Mouse (Mus musculus) heart, adult 11 months (tissue): ENCODE results near the gene Ddx56.
A peak's percentile ranks its signal among the peaks of the same experiment; 100 is the strongest.
"Not testable (repeated sequence)": the region's sequence is repeated elsewhere in the genome, so short reads cannot be mapped to it uniquely, and the experiment has no call there.

Experiments
- DNase-seq: peaks from one replicate; pipeline ENCODE4 v3.0.0; 2022

Ddx56 gene

DNA sequence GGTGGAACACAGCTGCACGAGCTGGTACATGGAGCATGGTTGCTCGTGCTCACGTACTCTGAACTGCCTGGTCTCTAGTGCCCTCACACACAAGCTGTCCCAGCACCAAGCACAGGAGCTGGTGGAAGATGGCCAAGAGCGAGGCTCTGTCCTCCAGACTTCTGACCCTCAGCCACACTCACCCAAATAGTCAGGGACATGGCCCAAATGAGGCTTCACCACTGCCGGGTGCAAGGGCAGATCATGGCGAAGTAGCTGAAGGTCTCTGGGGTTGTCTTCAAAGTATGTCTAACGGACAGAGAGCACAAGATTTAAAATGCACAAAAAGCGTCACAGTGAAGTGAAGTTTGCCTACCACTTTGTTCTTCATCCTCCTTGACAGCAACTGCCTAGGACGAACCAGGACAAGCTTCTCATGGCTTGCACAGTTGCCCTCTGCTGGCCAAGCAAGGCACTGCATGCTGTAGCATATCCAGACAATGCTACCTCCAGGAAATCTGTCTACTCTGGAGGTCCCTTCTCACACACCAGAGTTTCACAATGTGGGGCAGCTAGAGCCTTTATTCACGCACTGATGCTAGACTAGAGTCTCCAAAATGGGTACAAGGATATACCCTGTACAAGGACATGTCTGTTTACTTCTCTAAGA lies 6.0 kb downstream of the Ddx56 start:
- DNase-seq: peak; percentile 92

DNA sequence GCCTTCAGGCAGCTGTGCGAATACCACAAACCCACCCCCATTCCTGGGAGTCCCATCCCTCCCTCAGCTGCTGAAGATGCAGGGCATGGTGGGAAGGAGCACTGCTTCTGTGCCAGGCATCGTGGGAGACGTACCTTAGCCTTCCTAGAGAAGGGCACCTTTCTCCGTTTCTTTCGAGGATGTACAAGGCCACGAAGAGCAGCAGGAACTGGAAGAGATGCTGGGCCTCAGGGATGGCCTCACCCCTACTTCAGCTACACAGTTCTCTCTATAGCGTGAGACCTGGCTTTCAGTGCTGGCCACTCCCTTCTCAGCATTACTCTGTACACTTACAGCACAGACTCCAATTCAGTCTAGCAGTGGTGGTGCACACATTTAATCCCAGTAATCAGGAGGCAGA lies 8.2 kb downstream of the Ddx56 start:
- peak; percentile 69 for DNase-seq

DNA sequence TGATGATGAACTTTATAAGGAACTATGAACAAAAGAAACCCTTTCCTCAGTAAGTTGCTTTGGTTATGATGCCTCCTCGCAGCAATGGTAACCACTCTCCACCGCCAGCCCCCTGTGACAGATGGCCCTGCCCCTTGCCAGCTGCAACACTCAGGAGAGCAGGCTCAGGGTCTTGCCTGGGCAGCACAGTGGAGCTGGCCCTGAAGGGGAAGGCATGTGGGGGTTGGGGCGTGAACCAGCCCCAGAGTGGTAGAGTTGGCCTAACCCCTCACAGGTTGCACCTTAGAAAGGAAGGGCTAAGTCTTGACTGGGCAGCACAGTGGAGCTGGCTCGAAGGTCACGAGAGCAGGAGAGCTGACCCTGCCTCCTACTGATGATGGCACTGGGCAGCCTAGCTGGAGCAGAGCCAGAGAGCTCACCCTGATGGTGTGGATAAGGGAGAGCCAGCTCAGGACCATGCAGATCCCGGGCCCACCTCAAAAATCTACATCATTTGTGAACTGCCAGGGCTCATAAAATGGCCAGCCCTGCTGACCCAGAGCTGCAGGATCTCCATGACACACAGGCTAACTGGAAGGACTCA lies 11.0 kb downstream of the Ddx56 start:
- DNase-seq: no peak

DNA sequence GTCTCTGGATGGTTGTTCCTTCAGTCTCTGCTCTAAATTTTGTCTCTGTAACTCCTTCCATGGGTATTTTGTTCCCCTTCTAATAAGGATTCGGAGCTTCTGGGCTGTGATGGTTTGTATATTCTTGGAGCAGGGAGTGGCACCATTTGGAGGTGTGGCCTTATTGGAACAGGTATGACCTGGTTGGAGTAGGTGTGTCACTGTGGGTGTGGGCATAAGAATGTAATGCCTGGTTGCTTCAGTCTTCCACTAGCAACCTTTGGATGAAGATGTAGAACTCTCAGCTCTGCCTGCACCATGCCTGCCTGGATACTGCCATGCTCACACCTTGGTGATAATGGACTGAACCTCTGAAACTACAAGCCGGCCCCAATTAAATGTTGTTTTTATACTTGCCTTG lies 13.0 kb downstream of the Ddx56 start:
- not testable (repeated sequence) for DNase-seq

DNA sequence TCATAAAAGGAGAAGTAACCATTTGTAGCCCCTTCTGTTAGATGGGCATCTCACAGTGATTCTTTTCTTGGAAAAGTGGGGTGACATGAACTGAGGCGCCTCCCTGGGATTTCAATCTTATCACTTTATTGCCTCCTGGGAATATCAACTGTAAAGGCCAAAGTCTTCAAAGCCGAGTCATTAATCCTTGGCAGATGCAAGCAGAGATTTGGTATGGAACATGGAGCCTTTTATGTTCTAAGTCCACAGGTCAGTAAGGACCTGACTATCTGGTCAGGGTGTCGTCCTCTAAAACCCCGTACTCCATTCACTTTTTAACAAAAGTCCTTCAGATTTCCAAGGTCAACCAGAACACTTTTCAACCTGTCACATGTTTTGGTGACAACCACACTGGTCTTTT lies 14.7 kb downstream of the Ddx56 start:
- DNase-seq: no peak

DNA sequence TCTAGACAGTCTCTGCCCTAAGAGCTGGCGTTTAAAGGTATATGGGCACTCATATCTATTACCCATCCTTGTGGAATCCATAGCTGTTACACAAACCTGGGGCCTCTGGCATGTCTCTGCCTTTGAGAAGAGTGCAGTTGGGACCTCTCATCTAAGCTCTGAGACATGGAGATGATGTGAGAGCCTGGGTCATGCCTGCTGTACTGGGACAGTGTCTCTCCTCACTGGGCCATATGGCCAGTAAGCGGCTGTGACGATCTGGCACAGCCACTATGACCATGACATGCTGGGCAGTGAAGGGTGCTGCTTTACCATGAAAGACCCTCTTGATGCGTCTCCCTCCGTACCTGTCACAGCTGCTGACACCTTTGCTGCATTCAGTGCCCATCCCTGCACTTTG lies 15.3 kb downstream of the Ddx56 start:
- peak; percentile 53 for DNase-seq

DNA sequence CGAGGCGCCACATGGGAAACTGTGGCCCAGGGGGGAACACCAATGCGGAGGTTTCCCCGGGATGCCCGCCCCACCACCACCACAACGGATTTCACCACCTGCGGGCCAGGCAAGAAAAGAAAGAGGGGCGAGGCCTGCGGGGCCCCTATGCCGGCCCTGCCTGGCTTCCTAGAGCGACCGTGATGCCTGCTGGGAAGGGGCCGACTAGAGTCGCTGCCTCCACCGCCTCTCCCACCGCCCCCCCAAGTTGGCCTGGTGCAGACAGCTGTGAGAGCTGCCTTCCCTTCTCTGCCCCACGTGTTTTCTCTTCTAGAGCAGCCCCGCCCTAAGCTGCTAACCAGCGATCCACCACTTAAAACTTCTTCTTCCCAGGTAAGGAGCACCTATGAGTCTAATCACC lies 22.9 kb downstream of the Ddx56 start:
- no peak for DNase-seq

DNA sequence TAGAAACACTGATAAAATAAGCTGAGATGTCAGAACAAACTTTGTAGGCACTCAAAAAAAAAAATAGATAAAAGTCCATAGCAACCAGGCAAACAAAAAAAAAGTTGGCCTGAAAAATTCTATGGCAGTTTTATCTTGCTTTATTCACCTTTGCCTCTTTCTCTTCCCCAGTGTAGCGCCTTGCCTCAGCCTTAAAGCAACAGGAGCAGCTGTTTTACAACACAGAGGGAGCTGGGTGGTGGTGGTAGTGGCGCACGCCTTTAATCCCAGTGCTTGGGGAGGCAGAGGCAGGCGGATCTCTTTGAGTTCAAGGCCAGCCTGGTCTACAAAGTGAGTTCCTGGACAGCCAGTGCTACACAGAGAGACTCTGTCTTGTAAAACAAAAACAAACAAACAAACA lies 34.5 kb downstream of the Ddx56 start:
- DNase-seq: no peak

DNA sequence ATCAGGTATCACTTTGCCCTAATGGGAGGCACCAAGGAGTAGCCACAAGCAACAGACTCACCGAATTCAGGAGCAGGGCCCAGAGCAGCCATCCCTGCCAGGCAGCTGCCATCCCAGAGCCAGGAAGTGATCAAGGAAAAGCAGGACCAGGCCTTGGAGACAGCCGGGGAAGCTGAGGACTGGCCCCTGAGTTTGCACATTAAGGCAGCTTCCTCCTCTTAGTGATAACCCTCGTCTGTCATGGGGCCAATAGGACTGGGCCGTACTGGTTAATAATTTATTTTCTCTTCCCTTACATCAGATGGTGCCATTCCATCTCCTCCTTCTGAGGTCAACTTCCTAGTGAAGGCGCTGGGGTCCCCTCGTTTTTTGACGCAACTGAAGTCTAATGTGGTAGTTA lies 37.6 kb downstream of the Ddx56 start, which contains the start of gene Npc1l1:
Gene Npc1l1, minus strand, starts transcription at position 132 of the 400 bp plus-strand sequence.
- DNase-seq: no peak

DNA sequence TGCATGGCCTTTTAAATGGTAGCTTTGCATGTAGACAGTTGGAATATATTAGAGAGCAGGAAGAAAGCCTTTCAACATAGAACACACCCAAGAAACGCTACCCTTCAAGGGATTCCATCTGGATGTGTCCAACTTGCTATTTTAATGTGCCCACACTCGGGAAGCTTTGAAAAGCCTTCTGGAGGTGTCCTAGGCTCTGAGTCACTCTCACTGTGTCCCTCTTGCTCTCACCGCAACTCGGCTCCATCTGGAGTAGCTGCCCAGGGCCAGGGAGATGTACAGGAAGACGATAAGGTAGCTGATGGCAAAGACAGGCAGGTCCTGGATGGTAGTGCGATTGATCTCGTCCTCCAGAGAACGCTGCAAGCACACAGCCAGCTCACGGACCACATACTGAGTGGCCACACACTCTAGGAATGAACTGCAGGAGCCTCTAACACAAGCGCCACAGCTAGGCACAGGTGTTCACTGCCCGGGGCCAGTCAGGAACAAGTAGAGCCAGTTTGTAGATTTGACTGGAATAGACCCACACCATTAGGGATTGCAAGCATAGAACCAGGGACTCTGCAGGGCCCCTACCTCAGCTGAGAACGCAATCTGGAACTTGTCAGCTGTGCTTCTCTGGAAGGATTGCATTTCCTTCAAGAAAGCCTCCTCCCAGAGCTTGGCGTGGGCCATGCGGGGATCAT lies 42.9 kb downstream of the Ddx56 start:
- no peak for DNase-seq

DNA sequence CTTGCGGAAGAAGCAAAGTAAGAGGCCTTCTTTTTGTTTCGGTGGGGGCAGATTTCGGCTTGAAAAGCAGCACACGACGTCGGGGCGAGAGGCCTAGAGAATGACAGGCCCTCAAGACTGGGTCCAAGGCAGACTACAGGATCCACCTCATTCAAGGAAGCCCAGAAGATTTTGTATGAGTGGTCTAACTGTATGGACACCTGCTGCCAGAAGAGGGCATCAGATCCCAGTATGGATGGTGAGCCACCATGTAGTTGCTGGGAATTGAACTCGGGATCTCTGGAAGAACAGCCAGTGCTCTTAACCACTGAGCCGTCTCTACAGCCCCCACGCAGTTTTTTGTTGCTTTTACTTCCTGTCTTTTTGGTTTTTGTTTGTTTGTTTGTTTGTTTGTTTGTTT lies 45.4 kb downstream of the Ddx56 start:
- DNase-seq: no peak

DNA sequence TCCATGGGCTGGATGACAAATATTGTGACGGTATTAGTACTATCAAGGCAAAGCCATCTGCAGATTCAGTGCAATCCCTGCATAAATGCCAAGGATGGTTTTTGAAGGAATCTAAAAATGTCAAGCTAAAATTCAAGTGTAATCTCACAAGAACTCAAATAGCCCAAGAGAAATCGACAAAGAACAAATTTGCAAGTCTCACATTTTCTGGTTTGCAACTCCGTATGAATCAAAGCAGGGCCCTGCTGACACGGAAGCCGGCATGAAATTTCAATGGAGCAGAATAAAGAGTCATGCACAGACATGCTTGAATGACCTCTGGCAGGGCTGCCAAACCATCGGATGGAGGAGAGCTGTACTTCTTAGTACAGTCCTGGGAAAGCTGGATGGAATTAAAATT lies 47.6 kb downstream of the Ddx56 start:
- no peak for DNase-seq

DNA sequence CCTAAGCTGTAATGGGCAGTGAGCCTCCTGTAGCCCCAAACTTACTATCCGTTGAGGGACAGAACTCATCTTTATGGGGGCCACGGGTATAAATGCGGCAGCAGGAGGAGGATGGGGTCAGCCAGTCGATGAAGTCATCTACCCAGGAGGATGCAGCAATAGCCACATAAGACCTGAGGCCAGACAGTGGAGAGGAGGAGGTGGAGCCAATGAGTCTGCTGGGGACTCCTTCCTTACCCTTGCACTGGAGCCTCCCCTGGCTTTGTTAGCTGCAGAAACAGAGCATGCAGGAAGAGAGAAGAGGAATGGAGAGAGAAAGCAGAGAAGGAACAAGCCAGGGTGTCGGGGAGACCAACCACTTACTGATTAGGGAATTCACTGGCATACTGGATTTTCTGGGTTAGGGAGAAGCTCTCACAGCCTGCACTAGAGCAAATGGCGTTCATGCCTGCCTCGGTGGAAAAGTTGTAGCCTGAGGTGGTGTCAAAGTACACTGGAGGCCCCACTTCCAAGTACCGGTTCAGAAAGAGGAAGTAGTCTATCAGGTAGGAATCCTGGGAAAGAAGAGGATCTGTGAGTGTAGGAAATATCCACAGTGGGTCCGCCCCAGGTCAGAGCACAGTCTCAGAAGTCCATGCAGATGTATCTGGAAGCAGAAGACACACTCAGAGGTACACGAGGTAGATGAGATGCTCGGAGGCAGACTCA lies 49.2 kb downstream of the Ddx56 start:
- no peak for DNase-seq

DNA sequence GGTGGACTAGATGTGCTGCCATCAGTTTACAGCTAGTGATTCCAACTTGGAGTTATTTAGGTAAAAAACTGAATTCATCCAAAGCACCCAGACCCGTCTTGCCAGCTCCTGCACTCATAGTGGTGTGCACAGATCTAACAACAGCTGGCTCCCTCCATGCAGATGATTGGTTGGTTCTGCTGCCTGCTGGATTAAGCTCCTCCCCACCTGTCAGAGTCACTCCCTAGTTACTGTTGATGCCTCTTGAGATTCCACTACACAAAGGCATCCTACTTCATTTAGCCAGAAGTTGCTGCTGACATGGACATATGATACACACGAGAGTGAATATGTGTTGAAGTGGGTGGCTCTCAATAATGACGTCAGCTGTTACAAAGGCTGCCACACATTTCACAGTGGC lies 50.7 kb downstream of the Ddx56 start:
- peak; percentile 81 for DNase-seq
